Mouse (Mus musculus) spleen, adult 2 months (tissue): ENCODE measurements around the gene Ss18l2.

ENCODE experiments used
- CTCF ChIP-seq: fragments of 200-500 bp; IDR thresholded peaks from 2 replicates; pipeline ENCODE4 v1.5.1; 2011; ENCODE audit warnings: mild to moderate bottlenecking, inconsistent platforms; ENCODE audit not compliant: insufficient read depth, insufficient read length, insufficient replicate concordance; ENCODE audit errors: extremely low read depth
- POLR2A ChIP-seq: fragments of 200-500 bp; IDR thresholded peaks from 2 replicates; pipeline ENCODE4 v1.6.1; 2011; ENCODE audit warnings: low read depth, low read length, inconsistent platforms

- TF ChIP-seq CTCF (no peak), POLR2A (no peak)
Observed at GRCm38 (mm10) chr9:121719347-121720331, 9.5 kb downstream of the Ss18l2 start.
